Mouse (Mus musculus) erythroblast, embryonic 14.5 days (primary cell): Measurements from ENCODE around the gene Smpdl3b. TPM values are rescaled to one million over a fixed set of nuclear protein-coding genes. Genes with fewer than 3 reads are reported as not detected.
"Not testable (repeated sequence)": the region's sequence is repeated elsewhere in the genome, so short reads cannot be mapped to it uniquely, and the experiment has no call there.

ENCODE experiments used
- H3K27me3 ChIP-seq: 2 replicates; pipeline ENCODE4 v1.6.1; 2012; ENCODE audit warnings: inconsistent platforms; ENCODE audit not compliant: control insufficient read depth
- H3K36me3 ChIP-seq: 2 replicates; pipeline ENCODE4 v1.6.1; 2012; ENCODE audit warnings: mild to moderate bottlenecking, inconsistent platforms; ENCODE audit not compliant: control insufficient read depth
- H3K4me1 ChIP-seq: 2 replicates; pipeline ENCODE4 v1.6.1; 2012; ENCODE audit warnings: inconsistent platforms; ENCODE audit not compliant: control insufficient read depth
- H3K4me3 ChIP-seq: replicated peaks from 2 replicates; pipeline ENCODE3; 2012; ENCODE audit warnings: moderate library complexity, mild to moderate bottlenecking, inconsistent platforms
- H3K9me3 ChIP-seq: 2 replicates; pipeline ENCODE4 v1.6.1; 2012; ENCODE audit warnings: low read length, inconsistent platforms, mixed read lengths; ENCODE audit not compliant: control insufficient read depth
- GATA1 ChIP-seq: IDR thresholded peaks from 2 replicates; pipeline ENCODE4 v1.6.1; 2012; ENCODE audit warnings: low read length, inconsistent platforms, mixed read lengths
- TAL1 ChIP-seq: IDR thresholded peaks from 3 replicates; pipeline ENCODE4 v1.6.1; 2012; ENCODE audit warnings: low read length, inconsistent platforms, mixed read lengths
- polyA plus RNA-seq: library from polyadenylated mRNA; stranded (reverse); fragments of >175 nt; gene quantifications from 2 replicates; pipeline ENCODE4 v1.2.3, GENCODE M21; 2012

Smpdl3b gene
- polyA plus RNA-seq, 1 experiment = 0.02 TPM

DNA sequence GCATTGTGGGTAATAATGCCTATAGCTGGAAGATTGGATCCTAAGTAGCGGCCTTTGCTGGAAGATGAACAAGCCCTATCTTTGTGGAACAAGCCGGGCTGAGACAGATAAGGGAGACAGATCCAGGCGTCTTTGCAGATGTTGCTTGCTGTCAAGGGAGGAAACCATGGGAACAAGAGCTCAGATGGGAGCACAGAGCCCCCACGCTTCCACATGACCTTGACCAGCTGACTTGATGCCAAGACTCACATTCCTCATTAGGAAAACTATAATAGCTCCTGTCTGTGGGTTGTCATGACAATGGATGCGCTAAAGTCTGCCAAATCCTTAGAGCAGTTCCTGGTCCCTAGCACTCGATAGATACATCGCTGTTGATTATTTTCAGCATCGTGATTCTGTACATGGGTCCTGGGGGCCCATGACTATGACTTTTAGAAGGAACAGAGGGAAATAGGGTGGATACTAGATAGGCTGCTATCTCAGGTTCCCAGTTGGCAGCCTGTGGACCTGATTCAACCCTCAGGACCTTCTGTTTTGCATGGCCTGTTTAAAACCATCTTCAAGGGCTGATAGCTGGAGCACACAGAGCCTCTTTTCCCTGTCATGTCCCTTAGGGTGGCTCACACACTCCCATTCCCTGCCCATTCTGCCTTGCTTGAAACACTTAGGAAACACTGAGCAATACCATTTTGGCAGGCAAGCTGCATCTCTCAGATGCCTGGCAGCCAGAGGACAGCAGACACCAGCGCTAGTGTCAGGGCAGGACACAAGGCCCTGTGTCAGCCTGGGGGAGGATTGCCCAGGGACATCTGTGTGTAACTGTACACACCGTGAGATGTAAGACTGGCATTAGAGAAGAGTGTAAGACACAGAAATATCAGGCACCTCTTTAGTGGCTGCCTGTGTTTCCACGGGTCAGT lies 12.8 kb downstream of the Smpdl3b start:
- TF ChIP-seq TAL1 (no peak), GATA1 (no peak)
- Histone ChIP-seq H3K9me3 (no peaks in the 10 kb centered on the region), H3K4me1 (peaks cover 28% of the 10 kb centered on the region), H3K36me3 (no peaks in the 10 kb centered on the region), H3K4me3 (no peak overlapping the region), H3K27me3 (no peaks in the 10 kb centered on the region; the same call in 1 of the 2 replicates)

DNA sequence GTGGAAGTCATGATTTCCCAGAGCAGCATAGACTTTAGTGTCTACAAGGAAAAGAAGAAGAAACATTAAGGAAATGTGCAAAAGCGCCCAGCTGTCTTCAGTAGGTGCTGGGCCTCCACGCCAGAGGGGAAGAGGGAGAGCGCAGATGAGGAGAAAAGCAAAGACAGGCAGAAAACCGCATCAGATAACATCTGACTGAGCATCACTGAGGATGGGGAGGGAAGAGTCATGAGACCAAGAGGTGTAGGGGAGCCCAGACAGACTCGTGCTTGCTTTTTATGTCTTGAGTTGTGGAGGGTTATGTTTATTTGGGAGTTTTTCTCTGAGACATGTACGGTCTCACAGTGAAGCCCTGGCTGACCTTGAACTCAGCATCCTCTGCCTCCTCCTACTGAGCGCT lies 15.6 kb downstream of the Smpdl3b start:
- H3K9me3 ChIP-seq = no peaks in the 10 kb centered on the region
- H3K27me3 ChIP-seq = no peaks in the 10 kb centered on the region; the same call in 1 of the 2 replicates
- H3K4me3 ChIP-seq = no peak overlapping the region
- peaks cover 15% of the 10 kb centered on the region for H3K4me1 ChIP-seq
- no peaks in the 10 kb centered on the region for H3K36me3 ChIP-seq
- TF ChIP-seq GATA1 (0 out of 2 replicates have a peak, but pooled peaks have one; percentile 26), TAL1 (no peak)

DNA sequence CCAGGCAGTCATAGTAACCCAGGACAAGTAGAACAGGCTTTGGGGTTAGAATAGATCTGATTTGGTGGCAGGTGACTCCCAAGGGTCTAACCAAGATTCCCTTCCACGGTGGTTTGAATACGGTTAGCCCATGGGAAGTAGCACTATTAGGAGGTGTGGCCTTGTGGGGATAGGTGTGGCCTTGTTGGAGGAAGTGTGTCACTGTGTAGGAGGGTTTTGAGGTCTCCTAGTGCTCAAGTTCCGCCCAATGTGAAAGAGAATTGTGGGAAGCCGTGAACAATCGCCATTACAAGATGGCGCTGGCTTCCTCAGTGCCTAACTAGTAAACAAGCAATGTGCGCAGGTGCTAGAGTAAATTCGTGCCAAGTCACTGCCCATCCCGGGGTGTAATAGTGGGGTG lies 19.9 kb downstream of the Smpdl3b start:
- H3K36me3 ChIP-seq, H3K27me3 ChIP-seq, H3K9me3 ChIP-seq, H3K4me3 ChIP-seq: not testable (repeated sequence)
- H3K4me1 ChIP-seq = peaks cover 18% of the 10 kb centered on the region

DNA sequence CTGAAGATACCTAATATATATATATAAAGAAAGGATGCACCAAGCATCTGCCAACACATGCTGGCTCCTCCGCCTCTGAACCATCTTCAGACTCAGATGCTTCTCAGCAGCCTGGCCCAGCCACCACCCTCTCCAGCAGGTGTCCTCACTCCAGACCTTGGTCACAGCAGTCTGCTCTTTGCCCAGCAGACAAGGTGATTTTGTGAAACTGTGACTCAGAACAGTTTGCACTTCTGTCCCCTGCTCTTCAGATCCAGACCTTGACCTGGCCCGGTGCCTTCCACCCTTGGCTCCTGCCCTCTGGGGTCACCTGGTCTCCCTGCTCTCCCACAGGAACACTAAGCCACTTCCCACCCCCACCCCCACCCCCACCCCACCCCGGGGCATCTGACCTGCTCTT lies 21.2 kb downstream of the Smpdl3b start:
- TF ChIP-seq TAL1 = no peak
- no peak for TF ChIP-seq GATA1
- no peaks in the 10 kb centered on the region for H3K9me3 ChIP-seq
- no peaks in the 10 kb centered on the region for H3K36me3 ChIP-seq
- H3K27me3 ChIP-seq = peaks cover 3% of the 10 kb centered on the region; the same call in 1 of the 2 replicates
- H3K4me1 ChIP-seq = peaks cover 25% of the 10 kb centered on the region
- no peak overlapping the region for H3K4me3 ChIP-seq

DNA sequence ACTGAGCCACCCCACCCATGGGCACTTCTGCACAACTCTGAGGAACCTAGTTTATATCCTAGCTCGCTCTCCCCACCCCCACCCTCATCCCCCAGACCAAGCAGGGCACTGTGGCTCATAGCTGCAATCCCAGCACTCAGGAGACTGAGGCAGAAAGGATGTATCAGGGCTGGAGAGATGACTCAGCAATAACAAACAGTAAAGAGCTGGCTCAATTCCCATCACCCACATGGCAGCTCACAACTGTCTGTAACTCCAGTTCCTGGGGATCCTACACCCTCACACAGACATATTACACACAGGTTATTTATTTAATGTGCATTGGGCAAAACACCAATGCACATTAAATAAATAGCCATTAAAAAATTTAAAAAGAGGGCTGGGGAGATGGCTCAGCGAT lies 21.7 kb downstream of the Smpdl3b start:
- Histone ChIP-seq H3K9me3 (no peaks in the 10 kb centered on the region), H3K36me3 (no peaks in the 10 kb centered on the region), H3K4me1 (peaks cover 25% of the 10 kb centered on the region), H3K27me3 (peaks cover 3% of the 10 kb centered on the region; the same call in 1 of the 2 replicates), H3K4me3 (no peak overlapping the region)
- no peak for TF ChIP-seq GATA1
- TF ChIP-seq TAL1 = no peak

DNA sequence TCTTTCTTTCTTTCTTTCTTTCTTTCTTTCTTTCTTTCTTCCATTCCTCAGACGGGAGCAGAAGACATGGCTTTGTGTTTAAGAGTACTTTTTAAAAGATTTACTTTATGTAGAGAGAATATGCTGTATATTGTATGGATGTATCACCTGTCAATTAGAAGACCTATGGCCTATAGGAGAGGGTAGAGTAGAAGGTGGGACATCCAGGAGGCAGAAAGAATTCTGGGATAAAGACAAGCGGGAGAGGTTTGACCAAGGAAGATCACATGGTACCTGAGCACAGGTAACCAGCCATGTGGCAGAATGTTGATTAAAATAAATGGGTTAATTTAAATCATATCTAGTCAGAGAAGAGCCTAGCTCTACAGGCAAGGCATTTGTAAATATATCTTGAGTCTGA lies 22.3 kb downstream of the Smpdl3b start:
- Histone ChIP-seq H3K9me3 (no peaks in the 10 kb centered on the region), H3K27me3 (peaks cover 3% of the 10 kb centered on the region; the same call in 1 of the 2 replicates), H3K36me3 (no peaks in the 10 kb centered on the region), H3K4me1 (peaks cover 25% of the 10 kb centered on the region), H3K4me3 (no peak overlapping the region)
- TF ChIP-seq GATA1 (no peak), TAL1 (no peak)

DNA sequence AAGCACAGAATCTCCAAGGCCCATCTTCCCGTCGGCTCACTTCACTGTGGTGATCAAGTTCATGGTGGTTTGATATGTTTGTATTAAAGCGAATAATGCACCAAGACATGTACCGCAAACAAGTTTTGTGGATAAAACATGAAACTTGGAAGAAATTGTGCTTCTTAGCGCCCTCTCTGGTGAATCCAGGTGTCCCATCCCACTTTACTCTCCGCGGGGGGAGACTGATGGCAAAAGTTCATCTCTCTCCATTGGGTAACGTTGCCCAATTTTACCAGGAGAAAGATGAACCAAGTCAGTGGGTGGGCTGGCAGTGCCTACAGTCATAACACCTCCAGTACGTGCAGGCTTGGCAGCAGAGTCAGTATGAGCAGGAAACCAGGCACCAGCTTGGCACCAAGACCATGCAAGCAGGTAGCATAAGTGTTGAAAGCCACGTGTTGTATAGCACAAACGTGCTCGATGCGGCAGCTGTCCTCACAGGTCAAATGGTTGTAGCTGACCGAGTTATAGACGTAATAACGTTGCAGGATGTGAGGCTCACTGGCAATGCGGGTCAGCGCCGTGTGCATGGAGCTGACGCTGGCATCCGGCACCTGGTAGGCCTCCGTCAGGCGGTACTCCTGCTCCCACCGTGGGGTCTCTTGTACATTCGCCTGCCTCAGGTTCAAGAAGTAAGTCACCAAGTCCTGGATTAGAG lies 23.8 kb downstream of the Smpdl3b start:
- H3K9me3 ChIP-seq = no peaks in the 10 kb centered on the region
- H3K4me1 ChIP-seq = peaks cover 25% of the 10 kb centered on the region

DNA sequence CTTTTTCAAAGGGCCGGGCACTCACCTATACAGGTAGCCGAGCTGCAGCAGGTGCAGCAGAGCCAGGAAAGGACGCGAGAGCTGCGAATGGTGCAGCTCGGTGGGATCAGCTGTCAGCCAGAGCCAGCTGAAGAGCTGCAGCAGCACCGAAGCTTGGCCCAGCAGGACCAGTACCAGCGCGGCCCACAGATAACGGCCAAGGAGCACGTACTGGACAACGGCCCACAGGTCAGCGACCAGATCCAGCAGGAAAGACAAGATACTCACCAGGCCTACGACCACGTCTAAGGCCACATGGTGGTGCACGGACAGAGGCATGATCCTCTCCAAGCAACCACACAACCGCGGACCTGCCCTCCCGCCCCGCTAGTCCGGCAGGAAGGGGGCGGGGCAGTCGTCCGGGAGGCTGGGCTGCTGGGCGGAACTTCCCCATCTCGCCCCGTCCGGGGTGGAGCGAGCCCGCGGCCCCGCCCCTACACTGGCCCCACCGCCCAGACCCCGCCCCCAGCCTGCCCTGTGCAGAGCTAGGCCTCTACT lies 24.8 kb downstream of the Smpdl3b start, which contains the start of gene Xkr8:
Gene Xkr8, minus strand, starts transcription at position 399 of the 537 bp plus-strand sequence.
- Histone ChIP-seq H3K4me1 (peaks cover 25% of the 10 kb centered on the region), H3K9me3 (no peaks in the 10 kb centered on the region)
- TF ChIP-seq TAL1 = no peak
- no peak for TF ChIP-seq GATA1

More for the DNA sequence above, 23.8 kb downstream of the Smpdl3b start:
- TF ChIP-seq TAL1 = no peak
- no peak for TF ChIP-seq GATA1
- no peak overlapping the region for H3K4me3 ChIP-seq
- no peaks in the 10 kb centered on the region; the same call in 1 of the 2 replicates for H3K36me3 ChIP-seq
- H3K27me3 ChIP-seq = peaks cover 3% of the 10 kb centered on the region; the same call in 1 of the 2 replicates

DNA sequence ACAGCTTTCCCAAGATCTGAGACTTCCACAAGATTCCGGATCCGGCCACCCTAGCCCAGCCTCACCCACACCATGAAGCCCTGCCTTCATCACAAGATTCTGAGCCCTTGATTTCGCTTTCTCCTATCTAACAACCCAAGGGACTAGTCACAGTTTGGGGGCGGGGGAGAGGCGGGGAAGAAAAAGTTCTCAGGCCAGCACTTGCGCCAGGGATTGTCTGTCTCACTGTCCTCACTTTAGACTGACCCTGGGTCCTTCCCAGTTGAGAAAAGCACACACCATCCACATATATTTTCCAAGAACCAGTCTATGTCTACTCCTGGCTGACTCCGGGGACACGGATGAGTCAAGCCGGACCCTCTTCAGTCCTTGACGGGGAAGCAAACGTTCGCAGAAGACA lies 25.4 kb downstream of the Smpdl3b start:
- H3K27me3 ChIP-seq = peaks cover 3% of the 10 kb centered on the region; the same call in 1 of the 2 replicates

More for the DNA sequence above, 24.8 kb downstream of the Smpdl3b start, which contains the start of gene Xkr8:
- Histone ChIP-seq H3K4me3 (peak within 1 kb of the TSS; percentile 70), H3K27me3 (peaks cover 3% of the 10 kb centered on the region; the same call in 1 of the 2 replicates), H3K36me3 (no peaks in the 10 kb centered on the region; the same call in 1 of the 2 replicates)

More for the DNA sequence above, 25.4 kb downstream of the Smpdl3b start:
- Histone ChIP-seq H3K36me3 (no peaks in the 10 kb centered on the region; the same call in 1 of the 2 replicates), H3K4me3 (peak overlapping the region; percentile 70), H3K4me1 (peaks cover 25% of the 10 kb centered on the region), H3K9me3 (no peaks in the 10 kb centered on the region)
- TF ChIP-seq GATA1 = no peak
- no peak for TF ChIP-seq TAL1
